Mouse (Mus musculus) intestine, embryonic 15.5 days (tissue): ENCODE results near the gene Qars. TPM values are rescaled to one million over a fixed set of nuclear protein-coding genes. Genes with fewer than 3 reads are reported as not detected.

Experiments
- ATAC-seq: fragments of 200-750 bp; cut with Nextera tagmentation; 2 replicates; pipeline ENCODE4 v1.8.0; 2017; ENCODE audit warnings: moderate TSS enrichment, moderate library complexity
- H3K27ac ChIP-seq: fragments of 300-500 bp; sonication (generic); 2 replicates; pipeline ENCODE4 v1.5.1; 2015; ENCODE audit warnings: mild to moderate bottlenecking, inconsistent platforms
- H3K27me3 ChIP-seq: fragments of 300-500 bp; sonication (generic); replicated peaks from 2 replicates; pipeline ENCODE4 v1.6.1; 2015; ENCODE audit warnings: inconsistent platforms
- H3K36me3 ChIP-seq: fragments of 300-500 bp; sonication (generic); 2 replicates; pipeline ENCODE4 v1.6.1; 2015; ENCODE audit warnings: inconsistent platforms
- H3K4me1 ChIP-seq: fragments of 300-500 bp; sonication (generic); replicated peaks from 2 replicates; pipeline ENCODE4 v1.6.1; 2015; ENCODE audit warnings: inconsistent platforms
- H3K4me2 ChIP-seq: fragments of 300-500 bp; sonication (generic); replicated peaks from 2 replicates; pipeline ENCODE4 v1.6.1; 2015; ENCODE audit warnings: mild to moderate bottlenecking, inconsistent platforms
- H3K4me3 ChIP-seq: fragments of 300-500 bp; sonication (generic); replicated peaks from 2 replicates; pipeline ENCODE4 v1.5.1; 2015; ENCODE audit warnings: inconsistent platforms
- H3K9ac ChIP-seq: fragments of 300-500 bp; sonication (generic); 2 replicates; pipeline ENCODE4 v1.6.1; 2015; ENCODE audit warnings: inconsistent platforms
- H3K9me3 ChIP-seq: fragments of 300-500 bp; sonication (generic); 2 replicates; pipeline ENCODE4 v1.6.1; 2016; ENCODE audit warnings: inconsistent platforms
- WGBS: fragments of 180-500 bp; shearing (Covaris S2); methylation state at CpG from one replicate; pipeline ENCODE4 v1.1.7; 2015; 5-methylcytosine and 5-hydroxymethylcytosine counted together
- polyA plus RNA-seq: library from polyadenylated mRNA; unstranded; fragments of >200 nt; fragmentation: Nextera tagmentation; extraction: Ambion mirVana; gene quantifications from 2 replicates; pipeline ENCODE4 v1.2.1, GENCODE M21; 2015

Qars gene
- polyA plus RNA-seq = 105 and 106 TPM in 2 replicates

GRCm38 (mm10) chr9:108507619-108508434 is at the start of gene Qars:
Gene Qars, plus strand, starts transcription at chr9:108507706.
- Histone ChIP-seq H3K4me1 (peaks cover 11% of the 10 kb centered on the region), H3K36me3 (peaks cover 22% of the 10 kb centered on the region), H3K9ac (peak within 1 kb of the TSS; percentile 82), H3K27me3 (no peaks in the 10 kb centered on the region), H3K27ac (peak within 1 kb of the TSS; percentile 89), H3K4me2 (peak within 1 kb of the TSS; percentile 79), H3K4me3 (peak within 1 kb of the TSS; percentile 72), H3K9me3 (no peaks in the 10 kb centered on the region)
- WGBS = under 1% methylated on average over 37 of the region's 37 CpGs
- peak; percentile 98 for ATAC-seq

- Histone ChIP-seq H3K9ac (no peak overlapping the region), H3K4me2 (peak overlapping the region; percentile 86), H3K4me3 (peak overlapping the region; percentile 84), H3K9me3 (no peaks in the 10 kb centered on the region), H3K27me3 (no peaks in the 10 kb centered on the region), H3K4me1 (peaks cover 29% of the 10 kb centered on the region), H3K36me3 (peaks cover 17% of the 10 kb centered on the region), H3K27ac (peak overlapping the region; percentile 96)
- no peak; the same call in 1 of the 2 replicates for ATAC-seq
- 89% methylated on average over 1 of the region's 1 CpGs for WGBS
Observed at GRCm38 (mm10) chr9:108459939-108460318, 47.6 kb upstream of the Qars start.

DNA sequence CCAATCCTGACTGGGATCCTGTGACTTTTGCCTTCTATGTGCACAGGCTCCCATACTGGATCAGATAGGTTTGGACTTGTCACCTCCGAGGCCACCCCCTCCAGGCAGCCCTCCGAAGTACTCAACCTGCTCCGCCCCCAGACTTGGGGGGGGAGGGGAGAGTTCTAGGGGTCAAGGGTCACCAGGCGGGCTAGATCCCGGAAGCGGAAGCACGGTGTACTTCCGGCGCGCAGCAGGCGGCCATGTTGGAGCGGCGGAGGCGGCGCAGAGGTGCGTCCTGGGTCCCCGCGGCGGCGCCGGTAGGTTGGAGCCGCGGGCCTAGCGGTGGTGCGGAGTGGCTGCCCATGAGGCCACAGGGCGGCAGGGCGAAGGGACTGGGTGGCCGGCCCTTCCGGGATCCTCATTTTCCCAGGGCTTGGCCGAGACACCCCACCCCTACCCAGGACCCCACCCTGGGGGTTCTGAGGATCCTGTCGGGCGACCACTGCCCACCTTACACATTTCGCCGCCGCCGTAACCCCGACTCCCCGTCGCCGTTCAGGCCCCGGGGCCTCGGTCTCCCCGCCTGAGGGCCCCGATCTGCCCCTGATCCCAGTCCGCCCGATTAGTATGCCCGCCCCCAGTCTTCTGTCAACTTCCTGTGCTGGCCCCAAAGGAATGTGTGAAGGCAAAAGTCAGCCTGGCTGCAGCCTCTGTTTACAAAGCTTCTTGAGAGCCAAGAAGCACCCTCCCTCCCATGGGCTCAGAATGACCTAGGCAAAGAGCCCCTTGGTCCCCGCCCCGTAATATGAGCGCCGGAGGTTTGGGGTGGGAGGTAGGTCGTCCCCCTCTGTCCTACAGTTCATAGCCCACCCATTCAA is 47.0 kb upstream of the Qars start, which contains the start of gene Ccdc71:
TSS of gene Ccdc71 (plus strand) at position 209 of the 860 bp plus-strand sequence.
- Histone ChIP-seq H3K4me1 (peaks cover 29% of the 10 kb centered on the region), H3K27me3 (no peaks in the 10 kb centered on the region), H3K9me3 (no peaks in the 10 kb centered on the region), H3K9ac (peak within 1 kb of the TSS; percentile 87), H3K36me3 (peaks cover 23% of the 10 kb centered on the region), H3K4me2 (peak within 1 kb of the TSS; percentile 86), H3K27ac (peak within 1 kb of the TSS; percentile 96), H3K4me3 (peak within 1 kb of the TSS; percentile 84)
- ATAC-seq = peak; percentile 88
- WGBS = under 1% methylated on average over 52 of the region's 52 CpGs

GRCm38 (mm10) chr9:108461181-108461631 is 46.3 kb upstream of the Qars start, which contains the start of gene Klhdc8b:
Gene Klhdc8b, minus strand, starts transcription at chr9:108461581.
- peak; percentile 11 for ATAC-seq
- 18% methylated on average over 11 of the region's 11 CpGs for WGBS

GRCm38 (mm10) chr9:108461675-108462074 is 45.8 kb upstream of the Qars start:
- 74% methylated on average over 5 of the region's 5 CpGs for WGBS
- peak overlapping the region; percentile 84 for H3K4me3 ChIP-seq
- peak overlapping the region; percentile 86 for H3K4me2 ChIP-seq
- H3K9ac ChIP-seq = peak overlapping the region; percentile 87
- no peak for ATAC-seq
- H3K4me1 ChIP-seq = peaks cover 29% of the 10 kb centered on the region
- no peaks in the 10 kb centered on the region for H3K9me3 ChIP-seq
- no peaks in the 10 kb centered on the region for H3K27me3 ChIP-seq
- peak overlapping the region; percentile 96 for H3K27ac ChIP-seq
- H3K36me3 ChIP-seq = peaks cover 24% of the 10 kb centered on the region

More at GRCm38 (mm10) chr9:108461181-108461631, 46.3 kb upstream of the Qars start, which contains the start of gene Klhdc8b:
- peaks cover 29% of the 10 kb centered on the region for H3K4me1 ChIP-seq
- no peaks in the 10 kb centered on the region for H3K9me3 ChIP-seq
- H3K9ac ChIP-seq = peak within 1 kb of the TSS; percentile 87
- peak within 1 kb of the TSS; percentile 84 for H3K4me3 ChIP-seq
- no peaks in the 10 kb centered on the region for H3K27me3 ChIP-seq
- H3K27ac ChIP-seq = peak within 1 kb of the TSS; percentile 96
- H3K36me3 ChIP-seq = peaks cover 24% of the 10 kb centered on the region
- H3K4me2 ChIP-seq = peak within 1 kb of the TSS; percentile 86

DNA sequence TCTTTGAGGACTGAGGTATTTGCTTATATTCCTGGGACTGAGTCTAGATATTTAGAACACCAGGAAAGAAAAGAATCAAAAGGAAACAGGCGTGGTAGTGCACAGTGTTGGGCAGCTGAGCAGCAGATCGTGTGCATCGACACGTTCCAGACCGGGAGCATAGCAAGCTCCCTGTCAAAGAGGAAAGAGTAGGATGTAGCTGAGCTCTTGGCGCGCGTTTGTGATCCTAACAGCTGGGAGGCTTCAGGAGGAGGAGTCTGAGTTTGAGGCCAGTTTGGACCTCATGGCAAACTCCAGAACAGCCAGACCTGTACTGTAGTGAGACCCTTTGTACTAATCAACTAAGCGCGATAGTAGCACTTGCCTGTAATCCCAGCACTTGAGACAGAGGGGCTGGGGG is 45.3 kb upstream of the Qars start:
- Histone ChIP-seq H3K4me2 (peak overlapping the region; percentile 86), H3K4me3 (peak overlapping the region; percentile 84; the same call in 1 of the 2 replicates), H3K9me3 (no peaks in the 10 kb centered on the region), H3K36me3 (peaks cover 28% of the 10 kb centered on the region), H3K9ac (0 out of 2 replicates have a peak overlapping the region, but pooled peaks have one; percentile 10), H3K4me1 (peaks cover 29% of the 10 kb centered on the region), H3K27me3 (no peaks in the 10 kb centered on the region), H3K27ac (peak overlapping the region; percentile 96)
- peak; percentile 42 for ATAC-seq
- 57% methylated on average over 10 of the region's 10 CpGs for WGBS

DNA sequence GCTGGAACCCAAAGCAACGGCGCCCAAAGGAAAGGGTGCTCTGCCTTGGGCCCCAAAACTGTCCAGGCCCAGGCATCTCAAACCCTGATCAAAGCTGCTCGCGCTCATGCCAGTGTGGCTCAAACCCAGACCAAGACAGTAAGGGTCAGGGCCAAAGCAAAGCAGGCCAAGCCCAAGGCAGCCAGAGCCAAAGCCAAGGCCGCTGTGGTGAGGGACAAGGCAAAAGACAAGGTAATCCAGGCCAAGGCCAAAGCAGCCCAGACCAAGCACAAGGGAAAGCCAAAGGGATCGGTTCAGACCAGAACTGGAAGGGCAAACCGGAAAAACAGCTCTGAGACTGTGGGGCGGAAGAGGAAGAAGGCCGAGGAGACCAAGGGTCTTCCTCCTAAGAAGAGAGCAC is 43.8 kb upstream of the Qars start:
- peaks cover 28% of the 10 kb centered on the region for H3K36me3 ChIP-seq
- H3K9ac ChIP-seq = no peak overlapping the region
- H3K27ac ChIP-seq = no peak overlapping the region
- H3K9me3 ChIP-seq = no peaks in the 10 kb centered on the region
- H3K4me1 ChIP-seq = peaks cover 29% of the 10 kb centered on the region
- no peak overlapping the region for H3K4me2 ChIP-seq
- no peak for ATAC-seq
- no peaks in the 10 kb centered on the region for H3K27me3 ChIP-seq
- no peak overlapping the region for H3K4me3 ChIP-seq
- WGBS = 96% methylated on average over 9 of the region's 9 CpGs

GRCm38 (mm10) chr9:108466219-108466618 is 41.3 kb upstream of the Qars start:
- peaks cover 23% of the 10 kb centered on the region for H3K4me1 ChIP-seq
- H3K36me3 ChIP-seq = peaks cover 28% of the 10 kb centered on the region
- no peaks in the 10 kb centered on the region for H3K27me3 ChIP-seq
- no peak overlapping the region for H3K4me3 ChIP-seq
- ATAC-seq = no peak
- no peak overlapping the region for H3K9ac ChIP-seq
- no peaks in the 10 kb centered on the region for H3K9me3 ChIP-seq
- H3K27ac ChIP-seq = no peak overlapping the region
- 86% methylated on average over 2 of the region's 2 CpGs for WGBS
- no peak overlapping the region for H3K4me2 ChIP-seq

DNA sequence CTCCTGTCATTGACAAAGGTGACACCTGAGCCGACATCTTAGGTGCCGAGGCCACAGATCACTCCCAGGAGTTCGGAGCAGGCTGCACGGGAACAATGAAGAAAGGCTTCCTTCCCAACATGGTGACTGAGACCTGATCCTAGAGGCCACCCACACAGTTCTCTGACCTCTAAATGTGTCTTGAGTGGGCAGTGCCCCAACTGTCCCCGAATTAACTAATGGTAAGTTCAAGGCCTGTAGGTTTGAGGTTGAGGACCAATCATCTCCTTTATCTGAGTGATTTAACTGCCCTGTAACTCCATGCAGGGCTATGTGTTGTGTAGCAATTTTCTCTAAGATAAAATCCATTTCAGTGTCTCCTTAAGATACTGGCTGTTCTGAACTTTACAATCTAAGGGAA is 38.1 kb upstream of the Qars start:
- Histone ChIP-seq H3K27ac (0 out of 2 replicates have a peak overlapping the region, but pooled peaks have one; percentile 58), H3K27me3 (no peaks in the 10 kb centered on the region), H3K4me3 (no peak overlapping the region), H3K4me1 (no peaks in the 10 kb centered on the region; the same call in 1 of the 2 replicates), H3K9me3 (no peaks in the 10 kb centered on the region), H3K9ac (no peak overlapping the region), H3K4me2 (no peak overlapping the region), H3K36me3 (peaks cover 15% of the 10 kb centered on the region)
- ATAC-seq = no peak
- 73% methylated on average over 5 of the region's 5 CpGs for WGBS

DNA sequence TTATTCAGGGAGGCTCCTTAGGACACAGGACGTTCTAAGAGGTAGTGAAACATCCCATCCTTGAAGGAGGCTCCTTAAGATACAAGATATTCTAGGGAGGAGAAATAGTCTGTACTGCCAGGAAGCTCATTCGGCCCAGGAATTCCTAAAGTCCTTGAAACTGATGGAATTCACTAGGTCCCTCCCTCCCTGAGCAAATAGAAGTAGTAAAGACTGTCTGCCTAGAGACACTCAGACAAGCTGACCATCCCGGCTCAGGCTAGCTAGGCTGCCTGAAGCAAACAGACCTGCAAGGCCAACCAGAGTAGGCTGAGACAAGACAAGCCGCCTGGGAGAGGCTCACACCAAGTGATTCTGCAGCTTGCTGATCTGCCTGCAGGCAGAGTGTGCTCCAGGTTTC is 37.7 kb upstream of the Qars start:
- Histone ChIP-seq H3K27me3 (no peaks in the 10 kb centered on the region), H3K4me3 (no peak overlapping the region), H3K36me3 (peaks cover 12% of the 10 kb centered on the region), H3K9ac (no peak overlapping the region), H3K9me3 (no peaks in the 10 kb centered on the region), H3K4me2 (no peak overlapping the region), H3K4me1 (no peaks in the 10 kb centered on the region; the same call in 1 of the 2 replicates), H3K27ac (peak overlapping the region; percentile 58; the same call in 1 of the 2 replicates)
- ATAC-seq = no peak
- 39% methylated on average over 4 of the region's 4 CpGs for WGBS

DNA sequence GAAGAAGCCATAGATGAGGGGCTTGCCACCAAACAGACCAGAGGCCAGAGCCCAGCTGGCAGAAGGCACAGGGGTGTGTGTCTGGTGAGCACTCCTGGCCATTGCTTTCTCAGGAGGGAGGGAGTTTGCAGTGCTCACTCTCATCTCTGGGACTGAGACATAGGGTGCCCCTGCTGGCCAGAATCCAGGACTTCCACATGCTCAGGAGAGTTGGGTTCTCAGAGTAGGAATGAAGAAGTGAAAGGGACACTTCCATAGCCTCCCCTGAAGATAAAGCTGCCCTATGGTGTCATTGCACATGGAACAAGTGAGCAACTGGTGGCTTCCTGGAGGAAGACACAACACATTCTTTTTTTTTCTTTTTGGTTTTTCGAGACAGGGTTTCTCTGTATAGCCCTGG is 33.0 kb upstream of the Qars start:
- no peaks in the 10 kb centered on the region for H3K9me3 ChIP-seq
- no peak overlapping the region for H3K4me3 ChIP-seq
- H3K4me1 ChIP-seq = peaks cover 7% of the 10 kb centered on the region
- H3K27me3 ChIP-seq = no peaks in the 10 kb centered on the region
- no peak overlapping the region for H3K4me2 ChIP-seq
- no peak overlapping the region for H3K27ac ChIP-seq
- no peaks in the 10 kb centered on the region for H3K36me3 ChIP-seq
- no peak overlapping the region for H3K9ac ChIP-seq
- WGBS = 75% methylated on average over 1 of the region's 1 CpGs
- ATAC-seq = no peak
